Mouse (Mus musculus): ENCODE results near the gene Phkb. TPM values are rescaled to one million over a fixed set of nuclear protein-coding genes. Genes with fewer than 3 reads are reported as not detected.

The Phkb gene
- polyA plus RNA-seq, 1 experiment from 2014 or later, result 41.0 TPM

DNA sequence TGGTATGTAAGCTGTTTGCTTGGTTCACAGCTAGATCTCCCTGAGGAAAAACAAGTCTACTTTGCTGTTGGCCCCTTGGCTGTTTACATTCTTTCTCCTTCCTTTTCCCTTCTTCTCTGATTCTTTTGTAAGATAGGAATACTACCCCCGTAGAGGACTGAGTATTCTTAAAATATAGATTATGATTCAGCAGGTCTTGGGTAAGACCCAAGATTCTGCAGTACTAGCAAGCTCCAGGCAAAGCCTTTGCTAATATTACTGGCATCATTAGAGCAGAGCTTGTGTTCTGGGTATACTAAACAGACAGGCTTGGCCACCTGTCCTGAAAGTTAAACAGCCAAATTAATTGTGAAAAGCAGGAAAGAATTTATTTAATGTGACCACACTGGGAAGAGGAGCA lies 21.6 kb downstream of the Phkb start:
- Histone ChIP-seq H3K27ac (no peak overlapping the region), H3K36me3 (no peaks in the 10 kb centered on the region), H3K4me2 (no peak overlapping the region), H3K27me3 (no peaks in the 10 kb centered on the region), H3K4me3 (no peak overlapping the region), H3K9me3 (no peaks in the 10 kb centered on the region), H3K9ac (no peak overlapping the region), H3K4me1 (replicated peaks) (no peaks in the 10 kb centered on the region)
- 94% methylated on average over 1 of the region's 1 CpGs for WGBS
- no peak for ATAC-seq (ENCODE audit: low FRiP score)

DNA sequence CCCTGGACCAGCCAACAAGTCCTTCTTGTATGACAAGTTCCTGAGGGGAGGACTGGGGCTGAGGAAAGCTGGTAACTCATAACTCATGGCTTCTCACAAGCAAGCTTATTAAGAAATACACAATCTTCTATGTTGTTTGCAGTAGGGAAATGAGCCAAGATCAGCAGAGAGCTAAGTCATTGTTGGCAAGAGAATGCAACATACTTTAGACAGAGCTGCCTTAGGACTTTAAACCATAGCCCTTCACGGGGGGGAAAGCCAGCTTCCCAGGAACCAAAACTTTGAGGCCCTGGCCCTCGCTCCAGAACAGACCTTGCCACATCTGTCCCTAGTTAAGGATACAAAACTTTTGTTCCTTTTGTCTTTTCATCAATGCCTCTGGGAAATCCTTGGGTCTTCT lies 30.9 kb downstream of the Phkb start:
- Histone ChIP-seq H3K4me3 (no peak overlapping the region), H3K27me3 (no peaks in the 10 kb centered on the region), H3K27ac (no peak overlapping the region), H3K9ac (no peak overlapping the region), H3K4me1 (replicated peaks) (no peaks in the 10 kb centered on the region), H3K4me2 (no peak overlapping the region), H3K9me3 (no peaks in the 10 kb centered on the region), H3K36me3 (no peaks in the 10 kb centered on the region)
- no peak for ATAC-seq (ENCODE audit: low FRiP score)
- WGBS, result 84% methylated on average over 2 of the region's 2 CpGs

DNA sequence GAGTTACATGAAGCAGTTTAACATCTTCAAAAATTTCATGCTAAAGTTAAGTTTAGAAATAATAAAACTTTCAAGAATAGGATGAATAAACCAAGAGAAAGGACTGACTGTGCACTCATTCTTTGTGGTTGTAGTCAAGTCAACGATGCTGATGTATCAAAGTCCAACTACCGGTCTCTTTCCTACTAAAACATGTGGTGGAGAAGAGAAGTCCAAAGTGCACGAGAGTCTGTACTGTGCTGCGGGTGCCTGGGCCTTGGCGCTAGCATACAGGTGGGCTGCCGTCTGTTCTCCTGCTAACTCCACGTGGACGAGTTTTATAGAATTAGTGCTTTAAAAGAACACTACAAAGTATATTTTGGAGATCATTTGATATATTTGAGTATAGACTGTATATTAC lies 37.2 kb downstream of the Phkb start:
- Histone ChIP-seq H3K36me3 (peaks cover 15% of the 10 kb centered on the region), H3K9ac (no peak overlapping the region), H3K4me3 (no peak overlapping the region), H3K27me3 (no peaks in the 10 kb centered on the region), H3K4me2 (no peak overlapping the region), H3K4me1 (replicated peaks) (no peaks in the 10 kb centered on the region), H3K27ac (no peak overlapping the region), H3K9me3 (no peaks in the 10 kb centered on the region)
- 95% methylated on average over 8 of the region's 8 CpGs for WGBS
- no peak for ATAC-seq (ENCODE audit: low FRiP score)

DNA sequence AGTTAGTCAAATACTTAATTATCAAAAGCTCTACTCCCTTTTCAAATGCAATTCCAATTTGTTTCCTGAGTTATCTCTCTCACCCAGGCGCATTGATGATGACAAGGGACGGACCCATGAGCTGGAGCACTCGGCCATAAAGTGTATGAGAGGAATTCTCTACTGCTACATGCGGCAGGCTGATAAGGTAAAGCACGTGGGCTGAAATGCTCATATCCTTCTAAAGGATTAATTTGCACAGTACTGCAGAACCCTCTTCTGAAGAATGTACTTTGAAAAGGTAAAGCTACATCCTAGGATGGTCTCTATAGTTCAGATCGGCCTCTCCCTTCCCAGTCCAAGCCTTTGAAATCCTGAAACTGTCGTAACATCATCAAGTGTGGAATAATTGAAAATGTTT lies 38.9 kb downstream of the Phkb start:
- no peak overlapping the region for H3K27ac ChIP-seq
- no peaks in the 10 kb centered on the region for H3K27me3 ChIP-seq
- no peak for ATAC-seq (ENCODE audit: low FRiP score)
- H3K4me1 ChIP-seq (replicated peaks), result no peaks in the 10 kb centered on the region
- no peak overlapping the region for H3K9ac ChIP-seq
- no peak overlapping the region for H3K4me3 ChIP-seq
- H3K9me3 ChIP-seq, result no peaks in the 10 kb centered on the region
- no peak overlapping the region for H3K4me2 ChIP-seq
- peaks cover 19% of the 10 kb centered on the region for H3K36me3 ChIP-seq
- WGBS, result 93% methylated on average over 7 of the region's 7 CpGs

DNA sequence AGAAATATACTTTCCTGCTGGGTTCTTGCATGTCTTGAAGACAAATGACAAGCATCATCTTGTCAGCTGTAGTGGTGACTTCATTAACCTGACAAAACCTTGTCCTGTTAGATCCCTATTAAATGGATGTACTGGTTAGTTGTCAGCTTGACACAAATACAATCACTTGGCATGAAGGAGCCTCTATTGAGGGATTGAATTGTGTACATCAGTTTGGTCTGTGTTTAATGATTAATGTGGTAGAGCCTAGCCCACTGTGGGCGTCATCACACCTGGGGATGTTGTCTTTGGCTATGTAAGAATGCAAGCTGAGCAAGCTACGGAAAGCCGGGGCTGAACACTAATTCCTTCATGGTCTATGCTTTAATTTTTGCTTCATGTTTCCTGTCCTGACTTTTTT lies 44.1 kb downstream of the Phkb start:
- Histone ChIP-seq H3K4me1 (replicated peaks) (no peaks in the 10 kb centered on the region), H3K4me2 (no peak overlapping the region), H3K27me3 (no peaks in the 10 kb centered on the region), H3K9ac (no peak overlapping the region), H3K36me3 (peaks cover 22% of the 10 kb centered on the region), H3K27ac (no peak overlapping the region), H3K9me3 (no peaks in the 10 kb centered on the region), H3K4me3 (no peak overlapping the region)
- no peak for ATAC-seq (ENCODE audit: low FRiP score)
- 92% methylated on average over 3 of the region's 3 CpGs for WGBS

DNA sequence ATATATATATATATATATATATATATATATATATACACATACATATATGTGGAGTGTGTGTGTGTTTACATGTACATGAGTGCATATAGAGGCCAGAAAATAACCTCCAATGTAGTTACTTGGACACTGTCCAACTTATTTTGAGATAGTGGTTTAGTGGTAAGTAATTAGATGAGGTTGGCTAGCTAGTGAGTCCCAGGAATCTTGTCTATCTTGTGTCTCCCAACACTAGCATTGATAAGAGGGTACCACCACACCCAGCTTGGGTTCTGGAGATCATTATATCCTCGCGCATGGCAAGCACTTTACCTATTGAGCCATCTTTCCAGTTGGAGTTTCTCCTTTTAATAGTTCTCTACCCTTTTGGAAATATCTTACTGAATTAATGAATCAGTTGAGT lies 56.9 kb downstream of the Phkb start:
- Histone ChIP-seq H3K4me1 (replicated peaks) (no peaks in the 10 kb centered on the region), H3K9ac (no peak overlapping the region), H3K27me3 (no peaks in the 10 kb centered on the region), H3K4me3 (no peak overlapping the region), H3K4me2 (no peak overlapping the region), H3K9me3 (no peaks in the 10 kb centered on the region), H3K36me3 (peaks cover 8% of the 10 kb centered on the region), H3K27ac (no peak overlapping the region)
- 94% methylated on average over 2 of the region's 2 CpGs for WGBS
- no peak for ATAC-seq (ENCODE audit: low FRiP score)

DNA sequence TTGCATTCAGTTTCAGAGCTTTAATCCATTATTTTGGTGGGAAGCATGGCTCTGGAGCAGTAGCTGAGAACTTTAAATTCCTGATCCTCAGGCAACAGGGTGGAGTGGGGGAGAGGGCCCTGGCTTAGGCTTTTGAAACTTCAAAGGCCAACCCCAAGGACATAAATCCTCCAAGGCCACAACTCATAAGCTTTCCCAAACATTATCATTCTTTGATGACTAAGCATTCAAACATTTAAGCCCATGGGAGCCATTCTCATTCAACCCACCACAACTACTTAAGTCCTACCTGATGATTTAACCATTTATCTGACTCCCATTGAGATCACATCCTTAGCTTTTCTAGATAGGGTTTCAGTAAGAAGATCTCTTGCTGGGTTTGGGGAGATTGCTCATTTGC lies 84.2 kb downstream of the Phkb start:
- Histone ChIP-seq H3K4me1 (replicated peaks) (no peaks in the 10 kb centered on the region), H3K4me3 (no peak overlapping the region), H3K9ac (no peak overlapping the region), H3K9me3 (no peaks in the 10 kb centered on the region), H3K4me2 (no peak overlapping the region), H3K36me3 (no peaks in the 10 kb centered on the region), H3K27me3 (no peaks in the 10 kb centered on the region), H3K27ac (0 out of 2 replicates have a peak overlapping the region, but pooled peaks have one; percentile 3)
- no peak for ATAC-seq (ENCODE audit: low FRiP score)

DNA sequence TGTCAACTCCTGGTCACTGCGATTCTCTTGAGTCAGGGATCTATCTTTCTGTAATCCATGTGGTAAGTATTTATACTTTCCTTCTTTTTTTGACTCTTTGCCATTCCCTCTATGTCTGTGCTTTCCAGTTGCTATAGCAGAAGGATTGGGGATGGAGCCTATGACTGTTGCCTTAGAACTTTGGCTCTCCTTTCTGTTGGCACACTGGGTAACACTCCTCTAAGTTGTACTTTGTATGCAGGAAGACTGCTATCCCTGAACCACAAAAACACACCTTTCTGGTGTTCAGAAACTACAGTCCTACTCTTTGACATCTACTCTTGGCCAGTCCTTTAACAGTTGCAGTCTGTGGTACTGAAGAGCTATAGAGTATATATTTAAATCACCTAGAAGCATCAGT lies 84.8 kb downstream of the Phkb start:
- H3K4me2 ChIP-seq, result no peak overlapping the region
- H3K4me3 ChIP-seq, result no peak overlapping the region
- 0 out of 2 replicates have a peak overlapping the region, but pooled peaks have one; percentile 3 for H3K27ac ChIP-seq
- WGBS, result 94% methylated on average over 1 of the region's 1 CpGs
- H3K9me3 ChIP-seq, result no peaks in the 10 kb centered on the region
- no peaks in the 10 kb centered on the region for H3K36me3 ChIP-seq
- ATAC-seq (ENCODE audit: low FRiP score), result no peak
- H3K27me3 ChIP-seq, result no peaks in the 10 kb centered on the region
- H3K4me1 ChIP-seq (replicated peaks), result no peaks in the 10 kb centered on the region
- no peak overlapping the region for H3K9ac ChIP-seq

DNA sequence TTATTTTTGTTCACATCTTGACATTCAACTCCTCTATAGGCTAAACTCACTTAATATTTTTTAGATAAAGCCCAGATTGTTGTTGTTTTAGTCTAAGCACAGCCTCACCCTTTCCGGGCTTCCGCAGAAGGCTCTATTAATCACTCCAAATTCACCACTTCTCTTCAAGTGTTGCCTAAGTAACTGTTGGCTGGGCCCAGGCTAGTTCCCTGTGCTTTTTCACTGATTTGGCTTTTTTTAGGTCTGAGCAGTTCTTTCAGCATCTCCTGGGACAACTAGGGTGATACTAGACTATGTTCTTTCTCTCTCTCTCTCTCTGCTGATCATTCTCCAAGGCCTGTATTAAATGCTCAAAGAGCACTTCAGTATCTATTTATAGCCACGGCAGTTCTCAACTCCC lies 85.3 kb downstream of the Phkb start:
- Histone ChIP-seq H3K9me3 (no peaks in the 10 kb centered on the region), H3K27me3 (no peaks in the 10 kb centered on the region), H3K4me3 (no peak overlapping the region), H3K36me3 (no peaks in the 10 kb centered on the region), H3K4me2 (no peak overlapping the region), H3K9ac (no peak overlapping the region), H3K4me1 (replicated peaks) (no peaks in the 10 kb centered on the region), H3K27ac (no peak overlapping the region)
- 0 out of 2 replicates have a peak, but pooled peaks have one; percentile 28 for ATAC-seq (ENCODE audit: low FRiP score)
- 66% methylated on average over 3 of the region's 3 CpGs for WGBS

DNA sequence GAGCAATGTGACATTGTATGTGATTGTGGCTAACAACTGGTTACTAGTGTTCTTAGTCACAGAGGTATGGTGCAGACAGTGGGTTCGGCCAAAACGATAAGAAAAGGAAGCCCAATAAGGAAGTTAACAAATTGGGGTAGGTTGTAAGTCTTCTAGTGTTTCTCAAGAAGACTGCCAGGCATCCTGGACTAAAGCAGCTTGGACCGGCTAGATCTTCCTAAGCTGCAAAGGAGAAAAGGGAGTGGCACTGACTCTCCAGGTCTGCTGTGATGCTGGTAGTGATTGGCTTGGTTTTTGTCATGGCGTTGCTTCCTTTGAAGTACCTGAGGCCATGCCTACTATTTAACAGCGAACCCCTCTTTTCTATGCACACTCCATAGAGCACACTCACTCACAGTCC lies 95.4 kb downstream of the Phkb start:
- H3K27ac ChIP-seq, result no peak overlapping the region
- no peak for ATAC-seq (ENCODE audit: low FRiP score)
- WGBS, result 96% methylated on average over 5 of the region's 5 CpGs
- no peak overlapping the region for H3K4me2 ChIP-seq
- H3K9ac ChIP-seq, result no peak overlapping the region
- 0 out of 2 replicates have a peak, but pooled peaks cover 5% of the 10 kb centered on the region for H3K36me3 ChIP-seq
- no peaks in the 10 kb centered on the region for H3K27me3 ChIP-seq
- H3K9me3 ChIP-seq, result no peaks in the 10 kb centered on the region
- no peaks in the 10 kb centered on the region for H3K4me1 ChIP-seq (replicated peaks)
- H3K4me3 ChIP-seq, result no peak overlapping the region

DNA sequence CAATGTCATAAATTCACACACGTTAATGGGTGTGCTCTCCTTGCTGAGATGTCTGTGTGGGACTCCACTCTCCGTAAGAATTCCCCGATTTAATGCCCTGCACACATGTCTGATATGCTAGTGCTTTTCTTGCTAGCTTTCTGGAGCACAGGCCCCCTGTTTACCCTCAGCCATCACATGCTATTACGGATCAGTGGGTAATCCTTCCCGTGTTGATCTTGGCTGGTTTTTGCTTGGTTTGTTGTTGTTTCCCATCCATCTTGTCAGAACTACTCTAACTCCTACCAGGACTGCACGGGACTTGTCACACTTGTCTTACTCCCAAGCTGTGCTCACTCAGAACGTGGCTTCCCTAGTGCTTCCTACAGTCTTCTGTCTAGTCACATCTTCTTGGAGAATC lies 96.6 kb downstream of the Phkb start:
- no peak overlapping the region for H3K27ac ChIP-seq
- 0 out of 2 replicates have a peak, but pooled peaks cover 9% of the 10 kb centered on the region for H3K36me3 ChIP-seq
- H3K4me1 ChIP-seq (replicated peaks), result no peaks in the 10 kb centered on the region
- H3K9ac ChIP-seq, result no peak overlapping the region
- no peak for ATAC-seq (ENCODE audit: low FRiP score)
- H3K4me3 ChIP-seq, result no peak overlapping the region
- no peaks in the 10 kb centered on the region for H3K27me3 ChIP-seq
- H3K4me2 ChIP-seq, result no peak overlapping the region
- no peaks in the 10 kb centered on the region for H3K9me3 ChIP-seq
- 80% methylated on average over 7 of the region's 7 CpGs for WGBS

DNA sequence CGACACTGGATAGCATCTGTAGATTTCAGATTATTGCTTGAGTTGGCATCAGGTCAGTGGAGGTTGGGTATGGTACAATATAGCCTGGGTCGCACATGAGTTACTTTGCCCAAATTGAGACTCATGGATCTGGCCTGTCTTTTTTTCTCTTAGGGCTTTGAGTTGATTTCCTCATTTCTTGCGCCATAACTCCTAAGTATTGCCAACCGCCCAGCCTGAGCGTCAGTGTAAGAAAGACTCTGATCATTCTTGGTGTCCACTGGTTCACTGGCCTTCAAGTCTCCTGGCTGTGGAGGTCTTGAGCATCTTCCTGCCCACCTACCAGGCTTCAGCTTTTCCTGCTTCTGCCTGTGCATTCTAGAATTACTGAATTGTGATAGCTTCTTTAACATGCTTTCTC lies 104.1 kb downstream of the Phkb start:
- Histone ChIP-seq H3K36me3 (peaks cover 14% of the 10 kb centered on the region), H3K9ac (no peak overlapping the region), H3K27ac (no peak overlapping the region), H3K4me1 (replicated peaks) (no peaks in the 10 kb centered on the region), H3K9me3 (no peaks in the 10 kb centered on the region), H3K4me3 (no peak overlapping the region), H3K4me2 (no peak overlapping the region), H3K27me3 (no peaks in the 10 kb centered on the region)
- no peak for ATAC-seq (ENCODE audit: low FRiP score)
- WGBS, result 94% methylated on average over 5 of the region's 5 CpGs

DNA sequence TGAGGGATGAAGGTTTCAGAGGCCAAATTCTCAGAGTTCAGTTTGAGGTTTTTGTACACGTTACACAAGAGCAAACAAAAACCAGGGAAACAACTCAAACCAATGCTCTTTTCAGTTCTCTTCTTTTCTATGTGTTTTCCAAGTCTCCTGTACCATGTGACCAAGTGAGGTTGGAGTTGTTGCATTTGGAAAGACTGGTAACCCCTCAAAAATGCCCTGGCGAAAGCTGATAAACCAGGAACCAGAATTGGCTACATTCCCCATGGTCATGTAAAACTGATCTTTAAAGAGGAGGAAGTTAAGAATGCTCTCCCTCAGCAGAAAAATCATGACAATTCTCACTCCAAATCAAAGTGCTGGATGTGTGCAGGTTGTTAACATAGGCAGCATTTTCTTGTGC lies 117.6 kb downstream of the Phkb start:
- Histone ChIP-seq H3K27ac (no peak overlapping the region), H3K9me3 (no peaks in the 10 kb centered on the region), H3K4me1 (replicated peaks) (no peaks in the 10 kb centered on the region), H3K27me3 (no peaks in the 10 kb centered on the region), H3K4me2 (no peak overlapping the region), H3K4me3 (no peak overlapping the region), H3K36me3 (no peaks in the 10 kb centered on the region), H3K9ac (no peak overlapping the region)
- 100% methylated on average over 2 of the region's 2 CpGs for WGBS
- no peak for ATAC-seq (ENCODE audit: low FRiP score)

DNA sequence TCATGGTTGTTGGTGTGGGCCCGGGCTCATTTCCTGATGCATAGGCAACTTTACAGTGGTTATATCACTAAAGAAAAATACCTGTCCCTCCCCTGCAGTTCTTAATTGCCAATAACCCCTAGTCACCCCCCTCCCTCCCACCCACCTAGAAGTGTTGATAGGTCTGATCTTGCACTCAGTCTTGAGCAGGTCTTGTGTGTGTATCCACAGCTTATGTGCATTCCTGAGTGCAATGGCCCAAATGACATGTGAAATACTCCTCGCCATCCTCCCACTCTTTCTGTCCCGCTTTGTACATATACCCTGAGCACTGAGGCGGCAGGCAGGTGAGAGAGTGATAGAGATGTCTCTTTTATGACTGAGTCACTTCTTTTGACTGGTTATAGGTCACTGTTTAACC lies 119.1 kb downstream of the Phkb start:
- no peak overlapping the region for H3K9ac ChIP-seq
- H3K27ac ChIP-seq, result no peak overlapping the region
- no peaks in the 10 kb centered on the region for H3K9me3 ChIP-seq
- no peak overlapping the region for H3K4me3 ChIP-seq
- no peaks in the 10 kb centered on the region for H3K36me3 ChIP-seq
- ATAC-seq (ENCODE audit: low FRiP score), result no peak
- H3K4me2 ChIP-seq, result no peak overlapping the region
- 96% methylated on average over 4 of the region's 4 CpGs for WGBS
- H3K4me1 ChIP-seq (replicated peaks), result no peaks in the 10 kb centered on the region
- no peaks in the 10 kb centered on the region for H3K27me3 ChIP-seq

Data from hindbrain, embryonic 13.5 days (tissue).